ENCODE assay signal across 8 mouse cellular contexts in the genomic region with DNA sequence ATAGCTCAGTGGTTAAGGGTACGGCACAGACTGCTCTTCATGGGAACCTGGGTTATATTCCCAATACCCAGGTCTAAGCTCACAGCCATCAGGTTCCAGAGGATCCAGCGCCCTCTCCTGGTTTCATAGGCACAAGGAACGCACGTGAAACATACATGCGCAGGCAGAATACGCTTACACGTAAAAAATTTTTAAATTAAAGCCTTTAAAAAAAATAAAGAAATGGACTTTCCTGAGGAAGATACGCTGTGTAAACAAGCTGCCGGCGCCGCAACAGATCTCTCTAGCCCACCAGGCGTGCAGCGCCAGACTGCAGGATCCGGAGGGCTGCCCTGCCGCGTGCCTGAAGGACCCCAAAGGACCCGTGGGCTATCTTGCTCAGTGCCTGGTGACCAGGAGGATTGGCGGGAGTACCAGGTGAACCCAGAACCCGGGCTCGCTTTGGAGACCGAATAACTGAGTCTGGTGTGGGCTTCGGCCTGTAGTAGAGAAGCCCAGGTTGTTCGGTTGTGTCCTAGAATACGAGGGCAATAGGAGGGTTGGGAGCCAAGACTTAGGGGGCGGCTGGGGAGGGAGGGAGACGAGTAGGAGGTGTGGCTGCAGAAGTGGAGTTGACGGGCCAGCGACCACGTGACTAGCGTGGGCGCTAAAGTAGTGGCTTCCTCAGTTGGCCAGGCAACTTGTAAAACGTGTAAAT. TPM values are rescaled to one million over a fixed set of nuclear protein-coding genes. Genes with fewer than 3 reads are reported as not detected.
DNase-seq lines count a peak whose midpoint lies in the region; ATAC-seq and TF ChIP-seq lines count a peak whose summit lies in the region.

Gene Nme6 (plus strand): TSS at position 359 of the 697 bp plus-strand sequence.

- no peak; the same call in 1 of the 2 replicates for TF ChIP-seq EP300 in liver, embryonic 14.5 days (IDR thresholded peaks at IDR 0.05; ENCODE audit: low read depth)
- TF ChIP-seq EP300 in stomach, postnatal 0 days (optimal IDR thresholded peaks at IDR 0.05), result peak; percentile 93

- no peaks in the 10 kb centered on the region for H3K9me3 ChIP-seq in forebrain, embryonic 10.5 days
- no peaks in the 10 kb centered on the region for H3K9me3 ChIP-seq in heart, embryonic 15.5 days (replicated peaks)
- no peaks in the 10 kb centered on the region for H3K9me3 ChIP-seq in liver, embryonic 14.5 days (ENCODE audit: control insufficient read depth, low read length)
- H3K9me3 ChIP-seq in neural tube, embryonic 11.5 days (ENCODE audit: control insufficient read depth, low read length), result no peaks in the 10 kb centered on the region
- H3K9me3 ChIP-seq in stomach, postnatal 0 days (ENCODE audit: control insufficient read depth, low read length), result no peaks in the 10 kb centered on the region

- peak within 1 kb of the TSS; percentile 69 for H3K4me3 ChIP-seq in forebrain, embryonic 10.5 days
- H3K4me3 ChIP-seq in heart, embryonic 15.5 days, result peak within 1 kb of the TSS; percentile 70
- H3K4me3 ChIP-seq in liver, embryonic 14.5 days (ENCODE audit: insufficient read depth in 1 of 2, low read depth in 2 of 2, low read length in 2 of 2), result peak within 1 kb of the TSS; percentile 70 to 96
- H3K4me3 ChIP-seq in neural tube, embryonic 11.5 days (ENCODE audit: low read depth, low read length), result peak within 1 kb of the TSS; percentile 56
- peak within 1 kb of the TSS; percentile 66 for H3K4me3 ChIP-seq in stomach, postnatal 0 days (ENCODE audit: low read depth, low read length)

- H3K4me1 ChIP-seq in forebrain, embryonic 10.5 days, result peaks cover 14% of the 10 kb centered on the region
- H3K4me1 ChIP-seq in heart, embryonic 15.5 days (replicated peaks), result peaks cover 9% of the 10 kb centered on the region
- peaks cover 4 to 10% of the 10 kb centered on the region in 2 experiments; a peak in 2 of 4 replicates for H3K4me1 ChIP-seq in liver, embryonic 14.5 days (replicated peaks; ENCODE audit: control insufficient read depth in 2 of 2, insufficient read depth in 2 of 2, low read length in 1 of 2)
- no peaks in the 10 kb centered on the region for H3K4me1 ChIP-seq in neural tube, embryonic 11.5 days (ENCODE audit: control insufficient read depth, insufficient read depth, low read length)
- no peaks in the 10 kb centered on the region for H3K4me1 ChIP-seq in stomach, postnatal 0 days (replicated peaks; ENCODE audit: control insufficient read depth, insufficient read depth)

- H3K9ac ChIP-seq in heart, embryonic 15.5 days, result peak within 1 kb of the TSS; percentile 76
- peak within 1 kb of the TSS; percentile 79 for H3K9ac ChIP-seq in liver, embryonic 14.5 days (replicated peaks)
- peak within 1 kb of the TSS; percentile 27 for H3K9ac ChIP-seq in neural tube, embryonic 11.5 days (ENCODE audit: low read length)
- H3K9ac ChIP-seq in stomach, postnatal 0 days (ENCODE audit: low read length), result peak within 1 kb of the TSS; percentile 71

- peak within 1 kb of the TSS; percentile 92 for H3K27ac ChIP-seq in forebrain, embryonic 10.5 days
- peak within 1 kb of the TSS; percentile 85 for H3K27ac ChIP-seq in heart, embryonic 15.5 days
- no peak within 1 kb of the TSS; the same call in 1 of the 2 replicates for H3K27ac ChIP-seq in liver, embryonic 14.5 days
- no peak within 1 kb of the TSS for H3K27ac ChIP-seq in neural tube, embryonic 11.5 days (ENCODE audit: low read depth, low read length)
- peak within 1 kb of the TSS; percentile 50 for H3K27ac ChIP-seq in stomach, postnatal 0 days (replicated peaks)

- WGBS in forebrain, embryonic 10.5 days, result under 1% methylated on average over 32 of the region's 32 CpGs
- under 1% methylated on average over 32 of the region's 32 CpGs for WGBS in heart, embryonic 15.5 days
- WGBS in liver, embryonic 14.5 days (ENCODE audit: insufficient replicate concordance), result under 1% methylated on average over 32 of the region's 32 CpGs
- under 1% methylated on average over 32 of the region's 32 CpGs for WGBS in neural tube, embryonic 11.5 days
- under 1% methylated on average over 32 of the region's 32 CpGs for WGBS in stomach, postnatal 0 days

- TF ChIP-seq CTCF in liver, embryonic 14.5 days (IDR thresholded peaks at IDR 0.05; ENCODE audit: low read depth), result peak; percentile 84
- TF ChIP-seq CTCF in stomach, postnatal 0 days (IDR thresholded peaks at IDR 0.05; ENCODE audit: low read depth), result peak; percentile 86

- ATAC-seq in CD4-positive, CD25-positive, alpha-beta regulatory T cell, adult 4 months, result peak; percentile 89
- peak; percentile 93 for ATAC-seq in heart, embryonic 15.5 days (replicated peaks; ENCODE audit: insufficient number of reproducible peaks, insufficient read depth, low FRiP score, low read depth)
- peak; percentile 98 for ATAC-seq in liver, embryonic 14.5 days (ENCODE audit: insufficient read depth)
- peak; percentile 94 for ATAC-seq in neural tube, embryonic 11.5 days (ENCODE audit: insufficient read depth, low FRiP score, low TSS enrichment)
- peak; percentile 98 for ATAC-seq in stomach, postnatal 0 days (ENCODE audit: low FRiP score, low TSS enrichment)

- peak; percentile 72 for DNase-seq in c-Kit-negative CD71-positive TER-119-positive erythroid progenitor cells, embryonic 14.5 days (ENCODE audit: low read depth, low spot score)
- peak; percentile 89 for DNase-seq in forebrain, embryonic 10.5 days (ENCODE audit: extremely low spot score, low spot score)
- peak; percentile 91 for DNase-seq in kidney, postnatal 25 days
- DNase-seq in liver, embryonic 14.5 days (ENCODE audit: low read depth in 3 of 3, low spot score in 3 of 3), result peak; percentile 70 to 75 (median 72)
- peak; percentile 94 for DNase-seq in neural tube, embryonic 11.5 days (ENCODE audit: low spot score)
- peak; percentile 91 for DNase-seq in stomach, postnatal 0 days (ENCODE audit: low spot score)

- H3K36me3 ChIP-seq in forebrain, embryonic 10.5 days (replicated peaks), result peaks cover 48% of the 10 kb centered on the region
- H3K36me3 ChIP-seq in heart, embryonic 15.5 days, result peaks cover 5% of the 10 kb centered on the region
- no peaks in the 10 kb centered on the region for H3K36me3 ChIP-seq in liver, embryonic 14.5 days (replicated peaks; ENCODE audit: control insufficient read depth, insufficient read depth, low read depth)
- no peaks in the 10 kb centered on the region for H3K36me3 ChIP-seq in neural tube, embryonic 11.5 days (ENCODE audit: control insufficient read depth, insufficient read depth, low read length)
- H3K36me3 ChIP-seq in stomach, postnatal 0 days (ENCODE audit: control insufficient read depth, insufficient read depth, low read length), result no peaks in the 10 kb centered on the region

- no peaks in the 10 kb centered on the region for H3K27me3 ChIP-seq in forebrain, embryonic 10.5 days (ENCODE audit: poor library complexity, severe bottlenecking)
- H3K27me3 ChIP-seq in heart, embryonic 15.5 days, result no peaks in the 10 kb centered on the region
- H3K27me3 ChIP-seq in liver, embryonic 14.5 days (ENCODE audit: control insufficient read depth, insufficient read depth, low read length), result no peaks in the 10 kb centered on the region
- no peaks in the 10 kb centered on the region for H3K27me3 ChIP-seq in neural tube, embryonic 11.5 days (ENCODE audit: control insufficient read depth, insufficient read depth, low read length)
- no peaks in the 10 kb centered on the region for H3K27me3 ChIP-seq in stomach, postnatal 0 days (ENCODE audit: control insufficient read depth, insufficient read depth, low read length)

- peak within 1 kb of the TSS; percentile 88 for H3K4me2 ChIP-seq in heart, embryonic 15.5 days
- peak within 1 kb of the TSS; percentile 98 for H3K4me2 ChIP-seq in liver, embryonic 14.5 days (ENCODE audit: low read depth)
- peak within 1 kb of the TSS; percentile 73 for H3K4me2 ChIP-seq in neural tube, embryonic 11.5 days (ENCODE audit: low read depth)
- peak within 1 kb of the TSS; percentile 91 for H3K4me2 ChIP-seq in stomach, postnatal 0 days (replicated peaks; ENCODE audit: low read depth)

RNA-seq across cellular contexts. Expression of gene Nme6, which starts in this region (rescaled TPM):
- polyA plus RNA-seq in CD4-positive, CD25-positive, alpha-beta regulatory T cell, adult 4 months (2017; shearing (Covaris generic)), result 10 to 100 TPM in 1 of 2 experiments, 1 to 10 TPM in 1; 8.8 to 15.1 TPM
- 116 and 124 TPM in 2 replicates for polyA plus RNA-seq in forebrain, embryonic 10.5 days (2016; fragmentation: Nextera tagmentation; extraction: Ambion mirVana)
- 47.5 and 54.3 TPM in 2 replicates for polyA plus RNA-seq in heart, embryonic 15.5 days (2015; fragmentation: Nextera tagmentation; extraction: Ambion mirVana)
- 34.0 and 34.3 TPM in 2 replicates for polyA plus RNA-seq in liver, embryonic 14.5 days (2012; rRNA removed)
- polyA plus RNA-seq in liver, embryonic 14.5 days (2014; fragmentation: Nextera tagmentation; extraction: Ambion mirVana), result 53.6 and 54.6 TPM in 2 replicates
- 83.9 and 87.2 TPM in 2 replicates for polyA plus RNA-seq in neural tube, embryonic 11.5 days (2014; fragmentation: Nextera tagmentation; extraction: Ambion mirVana)
- 33.0 and 35.4 TPM in 2 replicates for polyA plus RNA-seq in stomach, postnatal 0 days (2015; fragmentation: Nextera tagmentation; extraction: Ambion mirVana)

Comparison
In these comparisons a context has a peak if more than half of its experiments do, and no peak if none do; other contexts are left out.
1. H3K27ac ChIP-seq: peak in forebrain, embryonic 10.5 days (single experiment), heart, embryonic 15.5 days (single experiment) and stomach, postnatal 0 days (single experiment); none in liver, embryonic 14.5 days (single experiment) and neural tube, embryonic 11.5 days (single experiment).
2. H3K9ac ChIP-seq: peak in every context shown above with its lines; median percentile 79 in liver, embryonic 14.5 days; 76 in heart, embryonic 15.5 days; 71 in stomach, postnatal 0 days; 27 in neural tube, embryonic 11.5 days.
3. Peak in every context shown above with its lines, with median percentiles within 50 percentile points of each other: ATAC-seq, DNase-seq, H3K4me3 ChIP-seq and H3K4me2 ChIP-seq.